Mouse (Mus musculus) limb, embryonic 15.5 days (tissue): ENCODE data around the gene Hoxd10. TPM values are rescaled to one million over a fixed set of nuclear protein-coding genes. Genes with fewer than 3 reads are reported as not detected.
A peak's percentile ranks its signal among the peaks of the same experiment; 100 is the strongest.

Source experiments
- ATAC-seq: fragments of 200-750 bp; cut with Nextera tagmentation; 2 replicates; pipeline ENCODE4 v1.8.0; 2017; ENCODE audit warnings: low read depth, moderate TSS enrichment; ENCODE audit not compliant: insufficient number of reproducible peaks, low FRiP score, low TSS enrichment
- H3K27ac ChIP-seq: fragments of 300-500 bp; sonication (generic); 2 replicates; pipeline ENCODE4 v1.5.1; 2015; ENCODE audit warnings: moderate library complexity, mild to moderate bottlenecking, inconsistent platforms
- H3K27me3 ChIP-seq: fragments of 300-500 bp; sonication (generic); 2 replicates; pipeline ENCODE4 v1.6.1; 2015; ENCODE audit warnings: inconsistent platforms
- H3K36me3 ChIP-seq: fragments of 300-500 bp; sonication (generic); 2 replicates; pipeline ENCODE4 v1.6.1; 2015; ENCODE audit warnings: inconsistent platforms
- H3K4me1 ChIP-seq: fragments of 300-500 bp; sonication (generic); 2 replicates; pipeline ENCODE4 v1.6.1; 2015; ENCODE audit warnings: inconsistent platforms
- H3K4me2 ChIP-seq: fragments of 300-500 bp; sonication (generic); 2 replicates; pipeline ENCODE4 v1.6.1; 2015; ENCODE audit warnings: mild to moderate bottlenecking, inconsistent platforms
- H3K4me3 ChIP-seq: fragments of 300-500 bp; sonication (generic); 2 replicates; pipeline ENCODE4 v1.5.1; 2015; ENCODE audit warnings: mild to moderate bottlenecking, inconsistent platforms
- H3K9ac ChIP-seq: fragments of 300-500 bp; sonication (generic); 2 replicates; pipeline ENCODE4 v1.6.1; 2015; ENCODE audit warnings: inconsistent platforms
- H3K9me3 ChIP-seq: fragments of 300-500 bp; sonication (generic); 2 replicates; pipeline ENCODE4 v1.6.1; 2016; ENCODE audit warnings: inconsistent platforms
- WGBS: fragments of 180-500 bp; shearing (Covaris S2); methylation state at CpG from one replicate; pipeline ENCODE4 v1.1.7; 2015; 5-methylcytosine and 5-hydroxymethylcytosine counted together
- polyA plus RNA-seq: library from polyadenylated mRNA; unstranded; fragments of >200 nt; fragmentation: Nextera tagmentation; extraction: Ambion mirVana; gene quantifications from 2 replicates; pipeline ENCODE4 v1.2.1, GENCODE M21; 2015

Gene Hoxd10
- polyA plus RNA-seq, 1 experiment from 2014 or later = 14.5 TPM

DNA sequence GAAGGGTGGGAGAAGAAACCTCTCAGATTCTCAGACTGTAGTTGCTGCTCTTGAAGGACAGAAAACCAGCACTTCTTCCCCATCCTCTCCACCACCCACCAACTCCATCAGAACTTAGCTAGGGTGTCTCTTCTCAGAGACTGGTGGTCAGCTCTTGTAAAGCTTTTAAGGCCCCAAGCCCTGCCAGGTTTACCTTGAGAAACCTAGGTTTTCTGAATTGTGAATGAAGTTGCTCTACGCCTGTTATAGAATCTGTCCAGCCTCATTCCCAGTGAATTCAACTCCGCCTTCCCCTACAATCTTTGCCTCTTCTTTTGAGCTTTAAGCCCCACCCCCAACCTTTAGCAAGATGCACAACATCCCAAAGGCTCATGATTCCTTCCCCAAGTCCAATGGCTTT lies 14.6 kb upstream of the Hoxd10 start:
- Histone ChIP-seq H3K4me2 (peak overlapping the region; percentile 65), H3K9me3 (no peaks in the 10 kb centered on the region), H3K4me1 (peaks cover 45% of the 10 kb centered on the region), H3K27ac (peak overlapping the region; percentile 92), H3K9ac (0 out of 2 replicates have a peak overlapping the region, but pooled peaks have one; percentile 10), H3K27me3 (peaks cover 86% of the 10 kb centered on the region), H3K36me3 (no peaks in the 10 kb centered on the region), H3K4me3 (peak overlapping the region; percentile 45)
- no peak for ATAC-seq
- WGBS = 25% methylated on average over 2 of the region's 2 CpGs

DNA sequence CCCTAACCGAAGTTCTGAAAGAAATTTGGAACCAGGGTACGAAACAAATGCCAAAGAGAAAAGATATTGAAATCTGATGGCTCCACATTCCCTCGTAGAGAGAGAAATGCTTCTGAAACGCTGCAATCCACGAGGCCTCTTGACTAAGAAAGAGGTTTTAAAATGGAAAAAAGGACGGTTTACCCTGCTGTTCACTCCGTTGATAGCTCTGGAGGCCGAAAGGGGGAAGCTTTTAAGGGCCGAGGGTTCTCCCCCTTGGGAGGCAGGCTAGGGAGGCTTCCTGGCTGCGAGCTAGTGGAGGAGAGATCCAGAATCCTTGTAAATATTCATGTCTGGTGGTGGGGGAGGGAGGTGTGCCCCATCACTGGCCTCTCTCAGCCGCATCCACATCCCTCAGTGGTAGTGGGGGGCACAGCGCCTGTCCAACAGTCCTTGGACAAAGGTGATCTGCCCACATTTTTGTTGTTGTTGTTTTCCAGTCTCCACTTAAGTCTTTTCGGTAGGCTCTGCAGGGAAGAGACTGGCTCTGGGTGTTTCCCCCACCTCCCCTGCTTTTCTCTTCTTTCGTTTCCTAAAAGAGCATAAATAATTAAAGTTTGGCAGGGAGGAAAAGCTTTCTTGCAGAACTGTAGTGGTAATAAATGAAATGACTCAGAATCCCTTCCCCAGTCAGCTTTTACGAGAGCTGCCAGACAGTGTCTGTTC lies 12.7 kb upstream of the Hoxd10 start, which contains the start of gene Hoxd11:
Gene Hoxd11 (plus strand): TSS at position 667 of the 705 bp plus-strand sequence.
- ATAC-seq = no peak
- H3K4me3 ChIP-seq = peak within 1 kb of the TSS; percentile 60
- H3K9ac ChIP-seq = peak within 1 kb of the TSS; percentile 44
- H3K4me2 ChIP-seq = peak within 1 kb of the TSS; percentile 65
- peaks cover 43% of the 10 kb centered on the region for H3K4me1 ChIP-seq
- H3K27ac ChIP-seq = peak within 1 kb of the TSS; percentile 94
- H3K9me3 ChIP-seq = no peaks in the 10 kb centered on the region
- H3K27me3 ChIP-seq = peaks cover 89% of the 10 kb centered on the region
- H3K36me3 ChIP-seq = no peaks in the 10 kb centered on the region
- 8% methylated on average over 15 of the region's 15 CpGs for WGBS

DNA sequence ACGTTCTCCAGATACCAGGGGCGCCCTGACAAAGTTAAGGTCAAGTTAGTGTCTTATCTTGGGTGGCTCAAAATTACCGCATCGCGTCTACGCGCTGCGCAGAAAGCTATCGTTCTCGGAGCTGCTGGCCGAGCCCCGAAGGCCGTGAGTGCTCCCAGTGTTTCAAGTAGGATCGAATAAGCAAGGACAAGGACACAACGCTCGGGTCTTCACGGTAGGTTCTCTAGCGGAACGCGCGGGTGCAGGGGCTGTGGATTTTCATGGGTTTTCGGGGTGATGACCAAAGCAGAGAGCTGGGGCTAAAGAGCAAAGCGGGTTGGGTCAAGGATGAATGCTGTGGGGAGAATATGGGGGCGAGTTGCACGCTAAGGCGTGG lies 12.1 kb upstream of the Hoxd10 start:
- ATAC-seq = no peak
- H3K4me1 ChIP-seq = peaks cover 39% of the 10 kb centered on the region
- WGBS = under 1% methylated on average over 26 of the region's 26 CpGs
- peak overlapping the region; percentile 94 for H3K27ac ChIP-seq
- H3K36me3 ChIP-seq = no peaks in the 10 kb centered on the region
- peak overlapping the region; percentile 60 for H3K4me3 ChIP-seq
- no peaks in the 10 kb centered on the region for H3K9me3 ChIP-seq
- H3K9ac ChIP-seq = peak overlapping the region; percentile 44
- peaks cover 89% of the 10 kb centered on the region for H3K27me3 ChIP-seq
- H3K4me2 ChIP-seq = peak overlapping the region; percentile 65

DNA sequence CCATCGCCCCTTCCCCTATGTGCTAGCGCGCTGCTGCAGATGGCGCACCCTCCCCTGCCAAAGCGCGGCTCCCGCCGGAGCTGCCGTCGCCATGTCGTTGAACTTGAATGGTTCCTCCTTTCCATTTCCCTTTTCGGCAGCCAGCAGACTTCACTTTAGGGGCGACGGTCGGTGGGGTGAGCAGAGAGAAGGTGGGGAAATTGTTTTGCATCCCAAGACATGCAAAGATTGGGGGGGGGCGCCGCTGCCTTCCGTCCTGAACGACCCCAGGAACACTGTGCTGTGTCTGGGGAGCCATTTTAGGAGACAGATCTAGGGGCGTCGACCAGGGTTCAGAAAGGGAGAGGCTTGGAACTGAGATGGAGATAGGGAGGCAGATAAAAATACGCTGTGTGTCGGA lies 11.7 kb upstream of the Hoxd10 start:
- Histone ChIP-seq H3K4me2 (peak overlapping the region; percentile 65), H3K36me3 (no peaks in the 10 kb centered on the region), H3K9me3 (no peaks in the 10 kb centered on the region), H3K27ac (peak overlapping the region; percentile 94), H3K4me1 (peaks cover 36% of the 10 kb centered on the region), H3K4me3 (peak overlapping the region; percentile 60), H3K9ac (peak overlapping the region; percentile 44), H3K27me3 (peaks cover 87% of the 10 kb centered on the region)
- ATAC-seq = no peak
- under 1% methylated on average over 23 of the region's 23 CpGs for WGBS

DNA sequence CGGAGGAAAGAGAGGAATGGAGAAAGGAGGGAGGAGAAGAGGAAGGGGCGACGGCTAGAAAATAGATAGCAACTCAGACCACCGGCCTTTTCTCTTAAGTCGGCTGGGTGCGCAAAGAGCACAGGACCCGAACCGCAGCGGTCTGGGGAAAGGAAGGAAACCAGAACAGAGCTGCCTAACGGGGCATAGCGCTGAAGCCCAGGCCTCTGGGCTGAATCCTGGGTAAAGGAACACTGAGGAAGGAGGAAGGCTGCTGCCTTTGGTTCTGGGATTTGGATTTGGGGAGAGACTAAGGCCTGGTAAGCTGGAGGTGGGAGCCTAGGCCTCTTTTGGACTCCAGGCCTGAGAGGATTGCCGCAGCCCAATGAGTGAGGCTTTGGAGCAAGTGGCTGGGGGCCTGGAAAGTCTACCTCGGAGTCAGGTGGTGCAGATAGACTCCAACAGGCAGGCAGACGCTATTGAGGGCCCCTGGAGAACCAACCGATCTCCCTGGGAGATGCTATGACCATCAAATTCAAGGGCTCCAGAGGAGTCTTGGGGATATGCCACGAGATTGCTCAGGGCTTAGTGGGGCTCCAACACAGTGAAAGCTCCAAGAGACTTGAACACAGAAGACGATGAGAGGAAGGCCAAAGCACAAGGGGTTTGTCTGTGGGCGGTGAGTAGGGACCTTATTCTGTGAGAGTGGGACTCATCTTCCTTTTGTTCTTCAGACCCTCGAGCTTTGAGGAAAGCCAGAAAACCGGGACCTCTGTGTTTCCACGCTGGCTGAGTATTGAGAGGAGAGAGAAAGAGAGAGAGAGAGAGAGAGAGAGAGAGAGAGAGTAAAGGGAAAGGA lies 10.9 kb upstream of the Hoxd10 start:
- WGBS = 15% methylated on average over 21 of the region's 21 CpGs
- Histone ChIP-seq H3K9me3 (no peaks in the 10 kb centered on the region), H3K4me3 (peak overlapping the region; percentile 60), H3K4me2 (peak overlapping the region; percentile 65), H3K36me3 (no peaks in the 10 kb centered on the region), H3K27me3 (peaks cover 83% of the 10 kb centered on the region), H3K27ac (peak overlapping the region; percentile 94), H3K4me1 (peaks cover 29% of the 10 kb centered on the region), H3K9ac (peak overlapping the region; percentile 71)
- ATAC-seq = no peak

DNA sequence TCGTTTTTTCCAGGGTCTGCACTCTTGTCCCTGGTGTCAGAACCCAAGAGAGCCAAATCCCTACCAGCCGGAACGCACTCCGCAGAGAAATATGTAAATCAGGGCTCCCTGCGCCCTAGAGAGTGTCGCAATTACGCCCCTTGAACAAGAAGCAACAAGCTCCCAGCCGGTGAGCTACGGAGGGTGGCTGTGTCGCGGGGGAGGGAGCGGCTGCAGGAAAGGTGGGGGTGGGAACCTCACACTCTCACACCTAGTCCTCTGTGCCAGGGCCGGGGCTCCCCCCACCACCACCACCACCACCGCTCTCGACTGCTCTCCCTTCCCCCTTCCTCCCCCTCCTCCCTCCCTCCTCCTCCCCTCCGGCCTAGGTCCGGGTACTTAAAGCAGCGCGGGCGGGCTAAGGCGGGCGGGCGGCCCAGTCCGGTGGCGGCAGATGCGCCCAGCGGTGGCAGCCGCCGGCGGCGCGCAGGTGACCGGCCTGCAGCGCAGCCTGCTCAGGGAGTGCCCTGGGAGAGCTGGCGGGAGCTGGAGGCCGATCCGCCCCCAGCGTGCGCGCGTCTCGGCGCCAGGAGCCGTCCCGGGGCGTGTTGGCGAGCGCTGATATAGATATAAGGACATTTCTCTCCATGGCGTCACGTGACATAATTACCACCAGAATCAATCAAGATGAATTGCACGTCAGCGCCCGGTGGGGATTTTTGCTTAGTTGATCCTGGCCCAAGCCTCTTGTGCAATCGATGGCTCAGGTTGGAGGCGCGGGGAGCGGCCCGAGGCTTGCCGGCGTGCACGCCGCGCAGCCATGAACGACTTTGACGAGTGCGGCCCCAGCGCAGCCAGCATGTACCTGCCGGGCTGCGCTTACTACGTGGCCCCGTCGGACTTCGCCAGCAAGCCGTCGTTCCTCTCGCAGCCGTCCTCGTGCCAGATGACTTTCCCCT lies 9.9 kb upstream of the Hoxd10 start:
- Histone ChIP-seq H3K27ac (peak overlapping the region; percentile 94), H3K9ac (peak overlapping the region; percentile 71), H3K4me2 (peak overlapping the region; percentile 65), H3K9me3 (no peaks in the 10 kb centered on the region), H3K36me3 (no peaks in the 10 kb centered on the region), H3K27me3 (peaks cover 78% of the 10 kb centered on the region), H3K4me1 (peaks cover 26% of the 10 kb centered on the region), H3K4me3 (peak overlapping the region; percentile 60)
- WGBS = 2% methylated on average over 67 of the region's 78 CpGs
- peak; percentile 74 for ATAC-seq

DNA sequence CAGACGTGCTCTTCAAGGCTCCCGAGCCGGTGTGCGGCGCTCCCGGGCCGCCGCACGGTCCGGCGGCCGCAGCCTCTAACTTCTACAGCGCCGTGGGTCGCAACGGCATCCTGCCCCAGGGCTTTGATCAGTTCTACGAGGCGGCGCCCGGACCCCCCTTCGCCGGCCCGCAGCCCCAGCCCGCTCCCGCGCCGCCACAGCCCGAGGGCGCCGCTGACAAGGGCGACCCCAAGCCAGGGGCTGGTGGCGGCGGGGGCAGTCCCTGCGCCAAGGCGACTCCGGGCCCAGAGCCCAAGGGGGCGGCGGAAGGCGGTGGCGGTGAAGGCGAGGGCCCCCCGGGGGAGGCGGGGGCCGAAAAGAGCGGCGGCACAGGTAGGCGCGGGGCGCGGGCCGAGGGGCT lies 8.9 kb upstream of the Hoxd10 start:
- Histone ChIP-seq H3K36me3 (no peaks in the 10 kb centered on the region), H3K27ac (peak overlapping the region; percentile 94), H3K9ac (peak overlapping the region; percentile 71), H3K27me3 (peaks cover 81% of the 10 kb centered on the region), H3K4me3 (peak overlapping the region; percentile 60), H3K9me3 (no peaks in the 10 kb centered on the region), H3K4me1 (peaks cover 30% of the 10 kb centered on the region), H3K4me2 (peak overlapping the region; percentile 65)
- WGBS = 0% methylated on average over 35 of the region's 51 CpGs
- ATAC-seq = no peak

DNA sequence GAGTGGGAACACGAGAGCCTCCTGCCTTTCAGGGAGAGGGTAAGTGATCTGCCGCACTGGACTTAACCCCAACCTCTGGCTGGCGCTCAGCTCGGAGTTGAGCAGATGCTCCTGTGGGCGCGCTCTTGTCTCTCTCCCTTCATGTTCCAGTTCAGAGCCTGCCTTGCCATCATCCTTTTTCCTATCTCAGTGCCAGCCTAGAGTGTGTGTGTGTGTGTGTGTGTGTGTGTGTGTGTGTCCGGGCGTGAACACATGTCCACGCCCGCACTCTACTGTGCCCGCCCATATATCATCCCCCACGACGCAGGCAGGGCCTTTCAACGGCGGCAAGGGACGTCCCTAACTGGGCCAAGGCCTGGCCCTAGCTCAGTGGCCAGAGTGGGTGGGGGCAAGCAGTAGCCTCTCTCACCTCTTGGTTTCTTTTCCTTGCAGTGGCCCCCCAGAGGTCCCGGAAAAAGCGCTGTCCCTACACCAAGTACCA lies 8.2 kb upstream of the Hoxd10 start:
- peak overlapping the region; percentile 94 for H3K27ac ChIP-seq
- peak overlapping the region; percentile 60 for H3K4me3 ChIP-seq
- peak overlapping the region; percentile 65 for H3K4me2 ChIP-seq
- peak overlapping the region; percentile 71 for H3K9ac ChIP-seq
- H3K36me3 ChIP-seq = no peaks in the 10 kb centered on the region
- 3% methylated on average over 18 of the region's 18 CpGs for WGBS
- ATAC-seq = 0 out of 2 replicates have a peak, but pooled peaks have one; percentile 8
- H3K27me3 ChIP-seq = peaks cover 82% of the 10 kb centered on the region
- H3K9me3 ChIP-seq = no peaks in the 10 kb centered on the region
- H3K4me1 ChIP-seq = peaks cover 30% of the 10 kb centered on the region

DNA sequence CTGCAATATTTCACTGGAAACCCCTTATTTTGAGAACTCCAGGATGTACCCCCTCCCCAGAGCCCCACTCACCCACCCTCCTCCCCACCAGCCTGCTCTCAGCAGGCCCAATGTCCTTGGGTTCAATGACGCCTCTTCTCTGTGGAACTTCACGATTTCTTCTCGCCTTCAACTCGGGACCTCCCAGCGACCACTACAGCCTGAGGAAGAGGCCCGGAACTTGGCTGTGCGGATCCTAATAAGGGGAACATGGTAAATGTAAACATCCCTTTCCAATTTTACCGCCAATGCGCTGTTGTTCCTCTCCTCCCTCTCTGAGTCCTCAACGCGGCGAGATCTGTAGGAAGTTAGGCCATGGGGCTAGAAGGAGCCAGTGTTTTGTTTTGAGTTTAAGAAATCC lies 7.6 kb upstream of the Hoxd10 start:
- ATAC-seq = no peak

DNA sequence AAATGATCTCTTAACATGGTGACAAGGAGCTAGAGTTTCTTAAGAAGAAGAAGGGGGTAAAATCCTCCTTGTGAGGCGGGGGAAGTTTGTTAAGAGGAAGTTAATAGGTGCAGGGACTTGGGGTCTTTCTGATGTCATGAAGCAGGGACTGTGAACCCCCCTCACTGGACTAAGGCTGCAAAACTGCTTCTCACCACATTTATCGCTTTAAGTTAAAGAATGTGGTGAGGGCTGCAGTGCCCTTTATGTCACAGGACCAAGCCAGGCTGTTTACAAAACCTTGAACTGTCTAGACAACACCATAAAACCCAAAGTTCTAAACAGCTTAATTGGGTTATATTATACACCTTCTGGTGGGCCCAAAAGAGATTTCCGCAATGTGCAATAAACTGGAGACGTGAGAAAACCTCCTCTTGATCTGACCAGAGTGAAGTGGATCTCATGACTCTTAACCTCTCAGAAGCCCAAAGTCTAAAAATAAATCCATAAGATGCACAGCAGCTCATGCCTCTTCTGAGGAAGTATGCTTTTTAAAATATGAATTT lies 6.6 kb upstream of the Hoxd10 start:
- Histone ChIP-seq H3K9ac (no peak overlapping the region), H3K4me2 (peak overlapping the region; percentile 65), H3K4me1 (peaks cover 21% of the 10 kb centered on the region), H3K9me3 (no peaks in the 10 kb centered on the region), H3K4me3 (peak overlapping the region; percentile 60), H3K36me3 (no peaks in the 10 kb centered on the region), H3K27me3 (peaks cover 78% of the 10 kb centered on the region), H3K27ac (no peak overlapping the region; the same call in 1 of the 2 replicates)
- WGBS = 32% methylated on average over 4 of the region's 4 CpGs
- no peak for ATAC-seq

More for the DNA sequence above, 7.6 kb upstream of the Hoxd10 start:
- Histone ChIP-seq H3K36me3 (no peaks in the 10 kb centered on the region), H3K9ac (peak overlapping the region; percentile 71), H3K9me3 (no peaks in the 10 kb centered on the region), H3K4me1 (peaks cover 26% of the 10 kb centered on the region), H3K27ac (peak overlapping the region; percentile 94), H3K27me3 (peaks cover 79% of the 10 kb centered on the region), H3K4me2 (peak overlapping the region; percentile 65), H3K4me3 (peak overlapping the region; percentile 60)
- WGBS = 15% methylated on average over 12 of the region's 12 CpGs
